Mouse (Mus musculus): Measurements from ENCODE around the gene Aldh5a1.

DNA sequence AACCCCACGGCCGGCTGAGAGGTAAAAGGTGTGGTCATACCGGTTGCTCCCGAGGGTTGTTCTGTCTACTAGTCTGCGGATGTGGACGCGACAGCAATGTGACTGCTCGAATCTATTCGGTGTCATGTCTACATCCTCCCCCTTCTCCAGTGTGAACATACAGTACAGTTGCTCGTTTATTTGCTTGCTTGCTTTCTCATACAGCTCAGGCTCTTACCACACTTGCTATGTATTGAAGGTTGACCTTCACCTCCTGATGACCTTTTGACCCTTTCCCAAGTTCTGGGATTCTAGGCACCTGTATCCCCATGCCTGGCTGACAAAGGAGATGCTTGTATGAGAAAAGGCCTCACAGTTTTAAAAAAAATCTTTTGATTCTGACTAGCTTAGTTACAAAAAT, 69.7 kb downstream of the Aldh5a1 start:
- TF ChIP-seq CTCF (IDR thresholded peaks at IDR 0.05; ENCODE audit: low read depth) (no peak), EP300 (IDR thresholded peaks at IDR 0.05; ENCODE audit: low read depth) (no peak)

All from heart, postnatal 0 days (tissue).